Mouse (Mus musculus): Measurements from ENCODE around the gene Ntm. TPM values are rescaled to one million over a fixed set of nuclear protein-coding genes. Genes with fewer than 3 reads are reported as not detected.

Gene Ntm
- total and polyA plus RNA-seq, 3 experiments: 0.15 to 0.98 (median 0.55) TPM

GRCm38 (mm10) chr9:29585746-29586380 lies 377.1 kb downstream of the Ntm start:
- peak; percentile 61 for DNase-seq

GRCm38 (mm10) chr9:29578226-29578625 lies 384.7 kb downstream of the Ntm start:
- DNase-seq: no peak

GRCm38 (mm10) chr9:29576051-29576533 lies 386.8 kb downstream of the Ntm start:
- DNase-seq: no peak

GRCm38 (mm10) chr9:29574548-29574947 lies 388.4 kb downstream of the Ntm start:
- no peak for DNase-seq

GRCm38 (mm10) chr9:29568571-29568970 lies 394.4 kb downstream of the Ntm start:
- DNase-seq: no peak

- no peak for DNase-seq
These were observed 400.4 kb downstream of the Ntm start for GRCm38 (mm10) chr9:29562419-29563071.

- no peak for DNase-seq
These were observed 404.0 kb downstream of the Ntm start for GRCm38 (mm10) chr9:29558915-29559314.

GRCm38 (mm10) chr9:29550582-29550981 lies 412.4 kb downstream of the Ntm start:
- no peak for DNase-seq

- no peak for DNase-seq
These were observed 412.8 kb downstream of the Ntm start for GRCm38 (mm10) chr9:29550107-29550506.

GRCm38 (mm10) chr9:29536415-29536814 lies 426.5 kb downstream of the Ntm start:
- no peak for DNase-seq

GRCm38 (mm10) chr9:29534773-29535172 lies 428.2 kb downstream of the Ntm start:
- DNase-seq: no peak

- DNase-seq: no peak
These were observed 428.6 kb downstream of the Ntm start for GRCm38 (mm10) chr9:29534304-29534703.

GRCm38 (mm10) chr9:29533556-29533955 lies 429.4 kb downstream of the Ntm start:
- no peak for DNase-seq

GRCm38 (mm10) chr9:29531147-29531917 lies 431.6 kb downstream of the Ntm start:
- no peak for DNase-seq

GRCm38 (mm10) chr9:29524109-29524508 lies 438.8 kb downstream of the Ntm start:
- no peak for DNase-seq

- DNase-seq: no peak
These were observed 439.7 kb downstream of the Ntm start for GRCm38 (mm10) chr9:29523221-29523620.

- DNase-seq: no peak
These were observed 443.8 kb downstream of the Ntm start for GRCm38 (mm10) chr9:29519181-29519580.

GRCm38 (mm10) chr9:29516688-29517087 lies 446.3 kb downstream of the Ntm start:
- DNase-seq: peak; percentile 29

- no peak for DNase-seq
These were observed 448.2 kb downstream of the Ntm start for GRCm38 (mm10) chr9:29514588-29515356.

- no peak for DNase-seq
These were observed 466.9 kb downstream of the Ntm start for GRCm38 (mm10) chr9:29496002-29496401.

GRCm38 (mm10) chr9:29482272-29482671 lies 480.7 kb downstream of the Ntm start:
- DNase-seq: no peak

GRCm38 (mm10) chr9:29479051-29479450 lies 483.9 kb downstream of the Ntm start:
- no peak for DNase-seq

Data from adrenal gland, adult 2 months (tissue).